Mouse (Mus musculus) kidney, adult 10 weeks (tissue): ENCODE data around the gene Banp. TPM values are rescaled to one million over a fixed set of nuclear protein-coding genes. Genes with fewer than 3 reads are reported as not detected.

Experiments used
- polyA plus RNA-seq: library from polyadenylated mRNA; stranded (reverse); fragments of 350-450 nt; fragmentation: Illumina TruSeq; extraction: RNeasy Lipid Tissue Mini Kit (QIAGEN cat#74804); gene quantifications from one replicate; pipeline ENCODE4 v1.2.3, GENCODE M21; 2014; ENCODE audit warnings: low read depth, low replicate concordance

Banp gene
- 1.8 TPM for polyA plus RNA-seq

GRCm38 (mm10) chr8:121949222-121949800 lies at the start of gene Banp:
Banp (plus strand) TSS chr8:121949750.

GRCm38 (mm10) chr8:121907587-121908248 lies 41.8 kb upstream of the Banp start, which contains the start of gene Slc7a5:
Slc7a5 (minus strand) TSS chr8:121907694.

GRCm38 (mm10) chr8:121944831-121945230 lies 4.7 kb upstream of the Banp start, which contains the start of gene Car5a:
Car5a (minus strand) TSS chr8:121944904.

Other genes with a start within 250 kb of the Banp start
- not detected for gene Jph3, start 220.1 kb upstream of the Banp start, polyA plus RNA-seq
- 2.3 TPM for gene Klhdc4, start 120.2 kb upstream of the Banp start, polyA plus RNA-seq
- gene Slc7a5, start 42.1 kb upstream of the Banp start, polyA plus RNA-seq = 0.36 TPM
- not detected for gene Car5a, start 4.8 kb upstream of the Banp start, polyA plus RNA-seq